In the genomic region with DNA sequence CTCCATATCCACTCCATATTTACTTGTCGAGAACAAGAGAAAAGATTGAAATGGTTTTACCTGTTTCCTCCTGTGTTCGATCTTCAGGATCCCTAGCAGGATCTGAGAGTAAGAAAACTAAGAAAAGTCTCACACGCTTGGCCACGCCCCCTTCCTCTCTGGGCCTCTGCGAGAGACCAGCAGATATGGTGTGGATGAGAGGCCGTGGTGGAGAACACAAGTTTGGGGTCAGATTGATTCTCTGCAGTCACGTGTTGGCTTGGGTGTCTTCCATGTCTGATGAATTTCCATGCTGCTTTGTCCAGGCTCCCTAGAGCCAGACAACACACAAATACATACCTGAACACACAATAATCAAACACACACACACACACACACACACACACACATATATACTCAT, we compare ENCODE assay signal across 25 mouse cellular contexts. TPM values are rescaled to one million over a fixed set of nuclear protein-coding genes. Genes with fewer than 3 reads are reported as not detected.
DNase-seq lines count a peak whose midpoint lies in the region; ATAC-seq and TF ChIP-seq lines count a peak whose summit lies in the region.
"Had no signal": no experiment of that assay in that cellular context is flagged by ENCODE, and none has a peak within 500 bp of the region (broad histone marks: within the 10 kb centered on the region; RNA-seq: fewer than 3 reads in every experiment).

Gene Cd22 (minus strand): TSS at position 167 of the 400 bp plus-strand sequence.

- no peaks in the 10 kb centered on the region for H3K36me3 ChIP-seq in intestine, embryonic 15.5 days
- no peaks in the 10 kb centered on the region for H3K36me3 ChIP-seq in intestine, embryonic 16.5 days (ENCODE audit: control insufficient read depth, insufficient read depth, low read length)
- H3K36me3 ChIP-seq: embryonic facial prominence, embryonic 12.5 days; G1E; liver, embryonic 13.5 days; midbrain, embryonic 12.5 days had no signal

- H3K9ac ChIP-seq in intestine, embryonic 15.5 days: 0 out of 2 replicates have a peak within 1 kb of the TSS, but pooled peaks have one; percentile 21
- no peak within 1 kb of the TSS for H3K9ac ChIP-seq in intestine, embryonic 16.5 days (ENCODE audit: low read depth, low read length)
- H3K9ac ChIP-seq: embryonic facial prominence, embryonic 12.5 days; liver, embryonic 13.5 days; midbrain, embryonic 12.5 days had no signal

- peak; percentile 45 for DNase-seq in 416B (ENCODE audit: low read depth)
- DNase-seq in adrenal gland, postnatal 36 days: no peak
- no peak for DNase-seq in layer of hippocampus, postnatal 10 days (ENCODE audit: low spot score in 2 of 2)
- DNase-seq: adrenal gland, adult 8-10 months; cerebellum, adult 2 months; gastrocnemius, adult 2 months; heart, adult 11 months; liver, embryonic 13.5 days; right cerebral cortex, adult 18-20 months had no signal

- no peak within 1 kb of the TSS for H3K4me3 ChIP-seq in intestine, embryonic 15.5 days (replicated peaks)
- no peak within 1 kb of the TSS for H3K4me3 ChIP-seq in intestine, embryonic 16.5 days (ENCODE audit: low read length)
- H3K4me3 ChIP-seq in bone marrow, adult 2 months (replicated peaks; ENCODE audit: control insufficient read depth, low read depth, low read length): peak within 1 kb of the TSS; percentile 64
- H3K4me3 ChIP-seq: embryonic facial prominence, embryonic 12.5 days; gastrocnemius, adult 2 months; left cerebral cortex, adult 2 months; liver, embryonic 13.5 days; midbrain, embryonic 12.5 days had no signal

- no peak within 1 kb of the TSS for H3K4me2 ChIP-seq in intestine, embryonic 15.5 days (replicated peaks)
- H3K4me2 ChIP-seq in intestine, embryonic 16.5 days (ENCODE audit: low read depth, low read length): no peak within 1 kb of the TSS
- H3K4me2 ChIP-seq: embryonic facial prominence, embryonic 12.5 days; liver, embryonic 13.5 days; midbrain, embryonic 12.5 days had no signal

- 63% methylated on average over 7 of the region's 7 CpGs for WGBS in intestine, embryonic 15.5 days
- WGBS in intestine, embryonic 16.5 days: 57% methylated on average over 7 of the region's 7 CpGs
- WGBS in bone marrow, adult 2 months: 12% methylated on average over 7 of the region's 7 CpGs

- TF ChIP-seq CTCF in bone marrow, adult 2 months (IDR thresholded peaks at IDR 0.05; ENCODE audit: control insufficient read depth, insufficient read depth, low read length): no peak

- TF ChIP-seq POLR2A in bone marrow, adult 2 months (IDR thresholded peaks at IDR 0.05; ENCODE audit: borderline replicate concordance, control insufficient read depth, low read depth, low read length): no peak

- no peak for ATAC-seq in intestine, embryonic 15.5 days
- ATAC-seq in intestine, embryonic 16.5 days: no peak
- no peak for ATAC-seq in monocyte, adult 5-6 weeks (replicated peaks; ENCODE audit: insufficient number of reproducible peaks, low FRiP score, low TSS enrichment, poor library complexity, severe bottlenecking)
- ATAC-seq in activated CD4-positive, CD25-positive, alpha-beta regulatory T cell, adult 4 months: no peak
- ATAC-seq: forebrain, embryonic 16.5 days; intestine, postnatal 0 days; lung, postnatal 0 days had no signal

- no peaks in the 10 kb centered on the region; the same call in 1 of the 2 replicates for H3K4me1 ChIP-seq in intestine, embryonic 15.5 days (replicated peaks)
- no peaks in the 10 kb centered on the region for H3K4me1 ChIP-seq in intestine, embryonic 16.5 days (ENCODE audit: control insufficient read depth, insufficient read depth, low read length)
- H3K4me1 ChIP-seq in bone marrow, adult 2 months (ENCODE audit: control insufficient read depth, insufficient read depth, low read length): peaks cover 1% of the 10 kb centered on the region; the same call in 1 of the 2 replicates
- H3K4me1 ChIP-seq: embryonic facial prominence, embryonic 12.5 days; liver, embryonic 13.5 days; midbrain, embryonic 12.5 days had no signal

- no peak within 1 kb of the TSS for H3K27ac ChIP-seq in intestine, embryonic 15.5 days
- H3K27ac ChIP-seq in intestine, embryonic 16.5 days (ENCODE audit: low read length): no peak within 1 kb of the TSS
- H3K27ac ChIP-seq in bone marrow, adult 2 months (ENCODE audit: control insufficient read depth, insufficient read depth, low read depth, low read length, poor library complexity): peak within 1 kb of the TSS; percentile 77
- H3K27ac ChIP-seq: embryonic facial prominence, embryonic 12.5 days; gastrocnemius, adult 2 months; kidney, postnatal 0 days; left cerebral cortex, adult 2 months; liver, embryonic 13.5 days; midbrain, embryonic 12.5 days had no signal

- no peaks in the 10 kb centered on the region for H3K27me3 ChIP-seq in intestine, embryonic 15.5 days (replicated peaks)
- no peaks in the 10 kb centered on the region for H3K27me3 ChIP-seq in intestine, embryonic 16.5 days (replicated peaks; ENCODE audit: control insufficient read depth, insufficient read depth, low read length)
- H3K27me3 ChIP-seq: embryonic facial prominence, embryonic 12.5 days; liver, embryonic 13.5 days; midbrain, embryonic 12.5 days had no signal

- H3K9me3 ChIP-seq in intestine, embryonic 15.5 days: no peaks in the 10 kb centered on the region
- no peaks in the 10 kb centered on the region for H3K9me3 ChIP-seq in intestine, embryonic 16.5 days (ENCODE audit: control insufficient read depth, low read length)
- H3K9me3 ChIP-seq: embryonic facial prominence, embryonic 12.5 days; G1E; liver, embryonic 13.5 days; midbrain, embryonic 12.5 days had no signal

RNA-seq across cellular contexts. Expression of gene Cd22, which starts in this region (rescaled TPM):
- 0.38 and 0.59 TPM in 2 replicates for polyA plus RNA-seq in intestine, embryonic 15.5 days (2015; fragmentation: Nextera tagmentation; extraction: Ambion mirVana)
- 0.62 and 0.70 TPM in 2 replicates for polyA plus RNA-seq in intestine, embryonic 16.5 days (2015; fragmentation: Nextera tagmentation; extraction: Ambion mirVana)
- 24.0 and 59.4 TPM in 2 replicates for polyA plus RNA-seq in bone marrow, adult 2 months (2011; ENCODE audit: insufficient read depth, insufficient read length, low replicate concordance, missing spikeins)
- total RNA-seq in monocyte, adult 5-6 weeks (2017): 45.5 to 101 TPM (median 62.1 TPM) in 3 replicates
- 1 to 10 TPM; 4.5 to 9.3 TPM for polyA plus RNA-seq in activated CD4-positive, CD25-positive, alpha-beta regulatory T cell, adult 4 months (2017; shearing (Covaris generic))
- under 1 TPM; 0.56 TPM for total RNA-seq in adrenal gland, postnatal 36 days (2021)
- not detected for total RNA-seq in layer of hippocampus, postnatal 10 days (2021)
- total RNA-seq: hematopoietic stem cell, adult 5-6 weeks; left cerebral cortex, adult 2 months had no signal
- polyA plus RNA-seq: G1E; heart, embryonic 14.5 days; limb, embryonic 11.5 days; midbrain, embryonic 12.5 days had no signal

Comparison
In these comparisons a context has a peak if more than half of its experiments do, and no peak if none do; other contexts are left out.
1. RNA of gene Cd22 (total RNA-seq): 45.5 to 101 TPM in monocyte, adult 5-6 weeks; 0.56 TPM in adrenal gland, postnatal 36 days and not detected in layer of hippocampus, postnatal 10 days; every median in the first group is over 10 times any median in the second.